Mouse (Mus musculus): Measurements from ENCODE around the gene Por.

Por gene

DNA sequence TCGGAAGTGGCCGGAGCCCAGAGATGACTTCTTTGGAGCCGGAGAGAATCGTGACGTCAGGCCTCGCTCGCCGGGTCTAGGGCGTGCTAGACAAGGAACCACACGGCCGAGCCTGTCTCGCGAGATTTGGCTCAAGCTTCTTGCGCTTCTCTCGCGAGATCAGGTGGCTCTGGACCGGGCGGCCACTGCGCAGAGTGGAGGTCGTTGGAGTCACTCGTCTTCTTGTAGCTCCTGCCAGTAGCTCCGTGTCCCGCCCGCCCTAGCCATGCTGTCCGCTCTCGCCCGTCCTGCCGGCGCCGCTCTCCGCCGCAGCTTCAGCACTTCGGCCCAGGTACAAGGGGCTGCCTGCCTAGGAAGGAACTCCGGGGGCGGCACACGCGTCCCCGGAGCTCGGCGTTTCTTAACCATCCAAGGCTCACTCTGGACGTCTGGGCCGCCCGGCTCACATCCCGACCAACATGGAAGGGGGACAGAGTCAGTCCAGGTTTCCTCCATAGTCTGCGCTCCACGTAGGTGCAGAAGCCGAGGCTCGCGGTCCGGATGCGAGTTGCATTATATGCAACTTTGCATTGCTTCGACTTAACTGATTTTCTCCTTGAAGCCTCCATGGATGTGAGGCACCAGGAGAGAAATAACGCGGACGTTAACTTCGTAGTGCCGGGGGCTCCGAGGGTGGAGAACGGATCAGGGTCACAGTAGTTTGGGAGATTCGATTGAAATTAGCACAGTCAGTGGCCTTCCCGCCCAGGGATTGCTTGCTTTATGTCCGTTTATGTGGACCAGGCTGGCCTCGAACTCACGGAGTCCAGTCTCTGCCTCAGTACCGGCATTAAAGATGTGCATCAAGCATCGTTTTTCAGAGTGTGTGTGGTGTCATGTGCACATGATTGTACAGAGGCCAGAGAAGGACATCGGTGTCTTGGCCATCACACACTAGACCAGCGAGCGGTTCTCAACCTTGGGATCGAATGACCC lies 108.9 kb downstream of the Por start, which contains the start of gene Mdh2:
Gene Mdh2, plus strand, starts transcription at position 10 of the 975 bp plus-strand sequence.
- DNase-seq = peak; percentile 100

DNA sequence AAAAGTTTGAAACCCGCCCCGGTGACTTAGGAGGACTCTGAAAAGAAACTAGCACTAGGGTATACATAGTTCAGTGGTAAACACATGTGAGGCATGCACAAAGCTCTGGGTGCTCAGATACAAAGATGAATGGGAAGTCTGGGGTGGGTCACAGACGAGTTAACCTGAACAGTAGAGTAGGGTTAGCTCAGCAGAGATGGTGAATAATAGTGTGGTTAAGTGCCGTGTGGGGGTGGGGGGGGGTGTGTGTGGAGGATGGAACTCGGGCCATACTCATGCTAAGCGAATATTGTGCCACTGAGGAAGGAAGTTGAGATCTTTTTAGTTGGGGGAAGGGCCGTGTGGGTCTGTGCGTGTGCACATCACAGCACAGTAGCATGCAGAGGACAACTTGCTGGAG lies 110.5 kb downstream of the Por start:
- no peak for DNase-seq

DNA sequence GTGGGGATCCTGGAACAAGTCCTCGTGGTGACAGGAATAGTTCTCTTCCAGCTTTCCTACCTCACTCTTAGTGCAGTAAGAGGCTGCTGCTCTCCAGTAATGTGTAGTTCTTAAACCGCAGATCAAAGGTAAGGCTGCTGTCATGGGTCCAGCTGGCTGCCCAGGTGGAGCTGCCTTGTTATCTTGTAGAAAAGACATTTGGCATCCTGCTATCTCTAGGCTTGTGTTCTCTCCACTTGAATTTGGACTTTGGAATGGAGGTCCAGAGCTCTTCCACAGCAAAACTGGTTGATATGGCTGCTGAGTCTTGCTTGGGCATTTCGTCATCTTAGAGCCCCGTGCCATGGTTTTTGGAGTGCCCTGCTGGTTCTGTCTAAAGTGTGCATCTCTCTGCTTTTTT lies 113.1 kb downstream of the Por start:
- DNase-seq = no peak

All from thymus, postnatal 14 days (tissue).